Comparison of ENCODE assay signal across 9 mouse cellular contexts in the genomic region with DNA sequence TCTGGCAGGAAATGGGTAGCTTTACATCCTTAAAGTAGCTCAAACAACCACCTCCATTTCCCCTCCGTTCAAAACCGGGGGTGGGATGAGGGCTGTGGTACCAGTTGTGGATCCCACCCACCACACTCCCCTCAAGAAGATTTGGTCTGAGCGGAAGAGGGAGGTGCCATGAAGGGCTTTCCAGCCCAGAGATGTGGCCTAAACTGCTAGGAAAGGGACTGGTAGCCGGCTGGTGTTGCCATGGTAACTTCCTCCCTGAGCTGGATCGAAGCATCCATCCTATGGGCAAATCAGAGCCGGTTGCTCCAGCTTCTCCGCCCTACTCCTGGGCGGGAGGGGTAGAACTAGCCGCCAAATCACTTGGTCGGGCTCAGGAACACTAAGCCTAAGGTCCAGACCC. TPM values are rescaled to one million over a fixed set of nuclear protein-coding genes. Genes with fewer than 3 reads are reported as not detected.
DNase-seq lines count a peak whose midpoint lies in the region; ATAC-seq and TF ChIP-seq lines count a peak whose summit lies in the region.
"Had no signal": no experiment of that assay in that cellular context is flagged by ENCODE, and none has a peak within 500 bp of the region (broad histone marks: within the 10 kb centered on the region; RNA-seq: fewer than 3 reads in every experiment).

No protein-coding gene starts in this region.

- intact Hi-C loops in left cerebral cortex, adult 2 months (cut with DNase I), result no loop called here

- TF ChIP-seq CTCF in left cerebral cortex, adult 2 months (IDR thresholded peaks at IDR 0.05), result no peak
- 0 out of 2 replicates have a peak, but pooled peaks have one; percentile 26 for TF ChIP-seq CTCF in olfactory bulb, adult 2 months (IDR thresholded peaks at IDR 0.05; ENCODE audit: insufficient read depth, low read depth, low read length)

- H3K4me2 ChIP-seq in liver, embryonic 11.5 days, result no peak overlapping the region
- no peak overlapping the region for H3K4me2 ChIP-seq in kidney, embryonic 15.5 days
- H3K4me2 ChIP-seq: limb, embryonic 12.5 days had no signal

- peak overlapping the region; percentile 85 for H3K27ac ChIP-seq in left cerebral cortex, adult 2 months
- H3K27ac ChIP-seq in olfactory bulb, adult 2 months (ENCODE audit: insufficient read depth, low read depth, low read length), result peak overlapping the region; percentile 58
- H3K27ac ChIP-seq in liver, embryonic 11.5 days (ENCODE audit: low read depth, low read length), result no peak overlapping the region
- H3K27ac ChIP-seq in kidney, embryonic 15.5 days, result no peak overlapping the region
- H3K27ac ChIP-seq: limb, embryonic 12.5 days had no signal

- 0 out of 2 replicates have a peak, but pooled peaks have one; percentile 19 for TF ChIP-seq POLR2A in olfactory bulb, adult 2 months (IDR thresholded peaks at IDR 0.05; ENCODE audit: insufficient read depth, low read depth, low read length)

- peak overlapping the region; percentile 43 for H3K4me3 ChIP-seq in left cerebral cortex, adult 2 months
- H3K4me3 ChIP-seq in olfactory bulb, adult 2 months (ENCODE audit: insufficient read depth, low read depth, low read length), result peak overlapping the region; percentile 12
- H3K4me3 ChIP-seq in liver, embryonic 11.5 days (ENCODE audit: low read depth, low read length), result no peak overlapping the region
- H3K4me3 ChIP-seq in kidney, embryonic 15.5 days (replicated peaks), result no peak overlapping the region
- H3K4me3 ChIP-seq: limb, embryonic 12.5 days had no signal

- 2% methylated on average over 10 of the region's 10 CpGs for WGBS in olfactory bulb, adult 2 months
- 11% methylated on average over 10 of the region's 10 CpGs for WGBS in liver, embryonic 11.5 days
- WGBS in kidney, embryonic 15.5 days, result 8% methylated on average over 10 of the region's 10 CpGs

- no peaks in the 10 kb centered on the region for H3K36me3 ChIP-seq in liver, embryonic 11.5 days (ENCODE audit: control insufficient read depth, insufficient read depth, low read length)
- no peaks in the 10 kb centered on the region for H3K36me3 ChIP-seq in kidney, embryonic 15.5 days
- H3K36me3 ChIP-seq: limb, embryonic 12.5 days had no signal

- peaks cover 53% of the 10 kb centered on the region for H3K27me3 ChIP-seq in liver, embryonic 11.5 days (replicated peaks; ENCODE audit: control insufficient read depth, insufficient read depth, low read length)
- H3K27me3 ChIP-seq in kidney, embryonic 15.5 days, result peaks cover 62% of the 10 kb centered on the region

- H3K9ac ChIP-seq in liver, embryonic 11.5 days (ENCODE audit: low read depth, low read length), result no peak overlapping the region
- H3K9ac ChIP-seq in kidney, embryonic 15.5 days, result no peak overlapping the region
- H3K9ac ChIP-seq: limb, embryonic 12.5 days had no signal

- H3K9me3 ChIP-seq in liver, embryonic 11.5 days (ENCODE audit: control insufficient read depth, low read length), result no peaks in the 10 kb centered on the region
- no peaks in the 10 kb centered on the region for H3K9me3 ChIP-seq in kidney, embryonic 15.5 days (replicated peaks)
- H3K9me3 ChIP-seq: limb, embryonic 12.5 days had no signal

- peak; percentile 35 to 47 for DNase-seq in cerebellum, postnatal 4 days (ENCODE audit: low spot score in 2 of 2)
- DNase-seq in left cerebral cortex, adult 2 months (ENCODE audit: extremely low spot score in 1 of 2, low spot score in 2 of 2), result peak; percentile 69 to 80
- DNase-seq in adipocyte (ENCODE audit: low spot score), result no peak
- DNase-seq in c-Kit-positive CD71-positive TER-119-positive erythroid progenitor cells, embryonic 14.5 days (ENCODE audit: low spot score), result no peak
- DNase-seq in liver, embryonic 11.5 days (ENCODE audit: low spot score), result no peak

- peaks cover 63% of the 10 kb centered on the region for H3K4me1 ChIP-seq in olfactory bulb, adult 2 months (ENCODE audit: control insufficient read depth, insufficient read depth, low read length)
- H3K4me1 ChIP-seq in liver, embryonic 11.5 days (replicated peaks; ENCODE audit: control insufficient read depth, insufficient read depth, low read length), result no peaks in the 10 kb centered on the region
- H3K4me1 ChIP-seq in kidney, embryonic 15.5 days, result peaks cover 15% of the 10 kb centered on the region

- peak; percentile 62 for ATAC-seq in frontal cortex, adult (ENCODE audit: low TSS enrichment)
- ATAC-seq in liver, embryonic 11.5 days (replicated peaks; ENCODE audit: low FRiP score), result no peak
- no peak for ATAC-seq in kidney, embryonic 15.5 days (replicated peaks; ENCODE audit: low FRiP score)

RNA-seq across cellular contexts. Expression of a gene that starts 4.4 kb away (rescaled TPM):
- total RNA-seq in left cerebral cortex, adult 2 months (2021), result 10 to 100 TPM; 85.4 to 89.5 TPM
- polyA plus RNA-seq in olfactory bulb, adult 2 months (2012; ENCODE audit: insufficient read depth, insufficient read length, low replicate concordance, missing spikeins), result not detected in 2 replicates
- 0.08 and 0.11 TPM in 2 replicates for polyA plus RNA-seq in liver, embryonic 11.5 days (2014; fragmentation: Nextera tagmentation; extraction: Ambion mirVana)
- polyA plus RNA-seq in kidney, embryonic 15.5 days (2015; fragmentation: Nextera tagmentation; extraction: Ambion mirVana), result 1.0 and 1.6 TPM in 2 replicates

Comparison
In these comparisons a context has a peak if more than half of its experiments do, and no peak if none do; other contexts are left out.
1. DNase-seq: peak in cerebellum, postnatal 4 days (2 of 2) and left cerebral cortex, adult 2 months (2 of 2); none in adipocyte (single experiment), c-Kit-positive CD71-positive TER-119-positive erythroid progenitor cells, embryonic 14.5 days (single experiment) and liver, embryonic 11.5 days (single experiment).
2. H3K27ac ChIP-seq: peak in left cerebral cortex, adult 2 months (single experiment) and olfactory bulb, adult 2 months (single experiment); none in liver, embryonic 11.5 days (single experiment) and kidney, embryonic 15.5 days (single experiment).
3. H3K4me3 ChIP-seq: peak in left cerebral cortex, adult 2 months (single experiment) and olfactory bulb, adult 2 months (single experiment); none in liver, embryonic 11.5 days (single experiment) and kidney, embryonic 15.5 days (single experiment).